Mouse (Mus musculus) testis, postnatal 14 days (tissue): ENCODE results near the gene Sept11.

Source experiments
- DNase-seq: peaks from one replicate; pipeline ENCODE4 v3.0.0; 2021; ENCODE audit warnings: low spot score

Gene Sept11

GRCm38 (mm10) chr5:93174675-93175074, 81.4 kb downstream of the Sept11 start:
- no peak for DNase-seq

- no peak for DNase-seq
These were observed 85.4 kb downstream of the Sept11 start for GRCm38 (mm10) chr5:93178616-93179015.

- DNase-seq: no peak
These were observed 87.0 kb downstream of the Sept11 start for GRCm38 (mm10) chr5:93180252-93180651.

GRCm38 (mm10) chr5:93183311-93183710, 90.1 kb downstream of the Sept11 start:
- no peak for DNase-seq

- DNase-seq: no peak
These were observed 91.3 kb downstream of the Sept11 start for GRCm38 (mm10) chr5:93184548-93184947.

- no peak for DNase-seq
These were observed 96.4 kb downstream of the Sept11 start for GRCm38 (mm10) chr5:93189607-93190006.

GRCm38 (mm10) chr5:93190428-93190827, 97.2 kb downstream of the Sept11 start:
- no peak for DNase-seq

GRCm38 (mm10) chr5:93198232-93198631, 105.0 kb downstream of the Sept11 start:
- no peak for DNase-seq

GRCm38 (mm10) chr5:93201181-93201580, 107.9 kb downstream of the Sept11 start:
- no peak for DNase-seq

- peak; percentile 73 for DNase-seq
These were observed 112.3 kb downstream of the Sept11 start for GRCm38 (mm10) chr5:93205371-93206108.

GRCm38 (mm10) chr5:93206109-93207005, 113.1 kb downstream of the Sept11 start, which contains the start of the genes Ccni and 2010109A12Rik:
Gene Ccni (minus strand): TSS chr5:93206495.
Gene 2010109A12Rik (plus strand): TSS chr5:93206518.
- DNase-seq: peak; percentile 96

GRCm38 (mm10) chr5:93207006-93207348, 113.7 kb downstream of the Sept11 start:
- peak; percentile 52 for DNase-seq

GRCm38 (mm10) chr5:93207555-93207954, 114.3 kb downstream of the Sept11 start:
- DNase-seq: no peak

- no peak for DNase-seq
These were observed 125.1 kb downstream of the Sept11 start for GRCm38 (mm10) chr5:93218375-93218774.

GRCm38 (mm10) chr5:93221661-93222060, 128.4 kb downstream of the Sept11 start:
- peak; percentile 12 for DNase-seq

- DNase-seq: no peak
These were observed 131.3 kb downstream of the Sept11 start for GRCm38 (mm10) chr5:93224549-93224948.
